Mouse (Mus musculus) midbrain, embryonic 16.5 days (tissue): Measurements from ENCODE around the gene Stpg2. TPM values are rescaled to one million over a fixed set of nuclear protein-coding genes. Genes with fewer than 3 reads are reported as not detected.
"Not testable (repeated sequence)": the region's sequence is repeated elsewhere in the genome, so short reads cannot be mapped to it uniquely, and the experiment has no call there.

Source experiments
- ATAC-seq: fragments of 200-750 bp; cut with Nextera tagmentation; 2 replicates; pipeline ENCODE4 v1.8.0; 2017; ENCODE audit warnings: moderate TSS enrichment
- H3K27ac ChIP-seq: fragments of 300-500 bp; sonication (generic); 2 replicates; pipeline ENCODE4 v1.5.1; 2014; ENCODE audit warnings: mild to moderate bottlenecking, low read length, mixed read lengths
- H3K27me3 ChIP-seq: fragments of 300-500 bp; sonication (generic); 2 replicates; pipeline ENCODE4 v1.6.1; 2014; ENCODE audit warnings: low read depth, low read length, mixed read lengths; ENCODE audit not compliant: control insufficient read depth, insufficient read depth
- H3K36me3 ChIP-seq: fragments of 300-500 bp; sonication (generic); 2 replicates; pipeline ENCODE4 v1.6.1; 2014; ENCODE audit warnings: mild to moderate bottlenecking, low read length, moderate library complexity, mixed read lengths; ENCODE audit not compliant: control insufficient read depth, insufficient read depth
- H3K4me1 ChIP-seq: fragments of 300-500 bp; sonication (generic); 2 replicates; pipeline ENCODE4 v1.6.1; 2014; ENCODE audit warnings: mild to moderate bottlenecking, low read length, mixed read lengths; ENCODE audit not compliant: control insufficient read depth, insufficient read depth
- H3K4me2 ChIP-seq: fragments of 300-500 bp; sonication (generic); 2 replicates; pipeline ENCODE4 v1.6.1; 2014; ENCODE audit warnings: mild to moderate bottlenecking, low read length, mixed read lengths
- H3K4me3 ChIP-seq: fragments of 300-500 bp; sonication (generic); 2 replicates; pipeline ENCODE4 v1.5.1; 2014; ENCODE audit warnings: low read depth, mild to moderate bottlenecking, low read length, moderate library complexity, mixed read lengths
- H3K9ac ChIP-seq: fragments of 300-500 bp; sonication (generic); 2 replicates; pipeline ENCODE4 v1.6.1; 2014; ENCODE audit warnings: low read depth, low read length, mixed read lengths
- H3K9me3 ChIP-seq: fragments of 300-500 bp; sonication (generic); replicated peaks from 2 replicates; pipeline ENCODE4 v1.6.1; 2014; ENCODE audit warnings: mild to moderate bottlenecking, low read length, mixed read lengths; ENCODE audit not compliant: control insufficient read depth, poor library complexity, severe bottlenecking
- WGBS: fragments of 180-500 bp; shearing (Covaris S2); extraction: QIAGEN DNeasy Blood & Tissue Kit; methylation state at CpG from one replicate; pipeline ENCODE4 v1.1.7; 2014; 5-methylcytosine and 5-hydroxymethylcytosine counted together
- polyA plus RNA-seq: library from polyadenylated mRNA; unstranded; fragments of >200 nt; fragmentation: Nextera tagmentation; extraction: Ambion mirVana; gene quantifications from 2 replicates; pipeline ENCODE4 v1.2.1, GENCODE M21; 2015

The Stpg2 gene
- polyA plus RNA-seq, 1 experiment from 2014 or later, result 0.09 TPM

- no peaks in the 10 kb centered on the region for H3K36me3 ChIP-seq
- no peaks in the 10 kb centered on the region for H3K9me3 ChIP-seq
- no peak overlapping the region for H3K27ac ChIP-seq
- 89% methylated on average over 5 of the region's 5 CpGs for WGBS
- H3K4me3 ChIP-seq, result no peak overlapping the region
- no peak for ATAC-seq
- H3K9ac ChIP-seq, result no peak overlapping the region
- H3K4me1 ChIP-seq, result no peaks in the 10 kb centered on the region
- no peak overlapping the region for H3K4me2 ChIP-seq
- H3K27me3 ChIP-seq, result no peaks in the 10 kb centered on the region
Measured at GRCm38 (mm10) chr3:139663712-139664245, 458.3 kb downstream of the Stpg2 start.

GRCm38 (mm10) chr3:139665047-139665446 is 459.6 kb downstream of the Stpg2 start:
- no peaks in the 10 kb centered on the region for H3K4me1 ChIP-seq
- no peak overlapping the region for H3K4me2 ChIP-seq
- no peak for ATAC-seq
- no peaks in the 10 kb centered on the region for H3K9me3 ChIP-seq
- no peaks in the 10 kb centered on the region for H3K36me3 ChIP-seq
- 98% methylated on average over 3 of the region's 3 CpGs for WGBS
- H3K27ac ChIP-seq, result no peak overlapping the region
- H3K27me3 ChIP-seq, result no peaks in the 10 kb centered on the region
- no peak overlapping the region for H3K4me3 ChIP-seq
- no peak overlapping the region for H3K9ac ChIP-seq

GRCm38 (mm10) chr3:139676192-139676591 is 470.7 kb downstream of the Stpg2 start:
- H3K27ac ChIP-seq, result no peak overlapping the region
- H3K36me3 ChIP-seq, result no peaks in the 10 kb centered on the region
- no peaks in the 10 kb centered on the region for H3K27me3 ChIP-seq
- H3K4me1 ChIP-seq, result no peaks in the 10 kb centered on the region
- no peak for ATAC-seq
- no peak overlapping the region for H3K9ac ChIP-seq
- WGBS, result 82% methylated on average over 3 of the region's 3 CpGs
- no peaks in the 10 kb centered on the region for H3K9me3 ChIP-seq
- H3K4me3 ChIP-seq, result no peak overlapping the region
- H3K4me2 ChIP-seq, result no peak overlapping the region

GRCm38 (mm10) chr3:139676723-139677122 is 471.2 kb downstream of the Stpg2 start:
- no peak overlapping the region for H3K4me3 ChIP-seq
- H3K27me3 ChIP-seq, result no peaks in the 10 kb centered on the region
- no peak for ATAC-seq
- H3K36me3 ChIP-seq, result no peaks in the 10 kb centered on the region
- no peaks in the 10 kb centered on the region for H3K9me3 ChIP-seq
- no peaks in the 10 kb centered on the region for H3K4me1 ChIP-seq
- no peak overlapping the region for H3K9ac ChIP-seq
- 94% methylated on average over 1 of the region's 1 CpGs for WGBS
- no peak overlapping the region for H3K27ac ChIP-seq
- no peak overlapping the region for H3K4me2 ChIP-seq

GRCm38 (mm10) chr3:139704238-139704637 is 498.7 kb downstream of the Stpg2 start:
- H3K9me3 ChIP-seq, H3K27me3 ChIP-seq, H3K27ac ChIP-seq, H3K36me3 ChIP-seq, H3K4me2 ChIP-seq, H3K9ac ChIP-seq, H3K4me3 ChIP-seq, ATAC-seq, H3K4me1 ChIP-seq: not testable (repeated sequence)
- WGBS, result 93% methylated on average over 3 of the region's 3 CpGs

GRCm38 (mm10) chr3:139707396-139707795 is 501.9 kb downstream of the Stpg2 start:
- H3K9ac ChIP-seq, H3K36me3 ChIP-seq, H3K27ac ChIP-seq, H3K4me2 ChIP-seq, H3K4me3 ChIP-seq, H3K9me3 ChIP-seq, H3K27me3 ChIP-seq, ATAC-seq, H3K4me1 ChIP-seq: not testable (repeated sequence)
- WGBS, result 94% methylated on average over 4 of the region's 4 CpGs

GRCm38 (mm10) chr3:139709794-139710193 is 504.3 kb downstream of the Stpg2 start:
- Histone ChIP-seq H3K27me3 (no peaks in the 10 kb centered on the region), H3K4me3 (no peak overlapping the region), H3K4me2 (no peak overlapping the region), H3K4me1 (no peaks in the 10 kb centered on the region), H3K36me3 (no peaks in the 10 kb centered on the region), H3K9ac (no peak overlapping the region), H3K27ac (no peak overlapping the region), H3K9me3 (no peaks in the 10 kb centered on the region)
- WGBS, result 90% methylated on average over 4 of the region's 4 CpGs
- ATAC-seq, result no peak

- no peak overlapping the region for H3K4me3 ChIP-seq
- H3K36me3 ChIP-seq, result no peaks in the 10 kb centered on the region
- H3K9ac ChIP-seq, result no peak overlapping the region
- no peaks in the 10 kb centered on the region for H3K4me1 ChIP-seq
- 83% methylated on average over 7 of the region's 7 CpGs for WGBS
- no peaks in the 10 kb centered on the region for H3K9me3 ChIP-seq
- no peak overlapping the region for H3K27ac ChIP-seq
- H3K27me3 ChIP-seq, result no peaks in the 10 kb centered on the region
- H3K4me2 ChIP-seq, result no peak overlapping the region
- no peak for ATAC-seq
Measured at GRCm38 (mm10) chr3:139728751-139729150, 523.3 kb downstream of the Stpg2 start.

GRCm38 (mm10) chr3:139729248-139729647 is 523.8 kb downstream of the Stpg2 start:
- 86% methylated on average over 5 of the region's 5 CpGs for WGBS
- Histone ChIP-seq H3K4me3 (no peak overlapping the region), H3K36me3 (no peaks in the 10 kb centered on the region), H3K4me2 (no peak overlapping the region), H3K4me1 (no peaks in the 10 kb centered on the region), H3K27me3 (no peaks in the 10 kb centered on the region), H3K27ac (no peak overlapping the region), H3K9me3 (no peaks in the 10 kb centered on the region), H3K9ac (no peak overlapping the region)
- no peak for ATAC-seq
